Mouse (Mus musculus): ENCODE measurements at regions not wholly inside any gene's neighbourhood (a gene's known extent, or its start where the extent isn't known, plus 50 kb on each side); places are given as distances from the start of the nearest gene placed in this dataset.

- intact Hi-C loops (cut with DNase I) = no loop called here
- no peak for DNase-seq
Measured at GRCm38 (mm10) chr1:45575131-45575530, 72.0 kb upstream of the Col5a2 start.

DNA sequence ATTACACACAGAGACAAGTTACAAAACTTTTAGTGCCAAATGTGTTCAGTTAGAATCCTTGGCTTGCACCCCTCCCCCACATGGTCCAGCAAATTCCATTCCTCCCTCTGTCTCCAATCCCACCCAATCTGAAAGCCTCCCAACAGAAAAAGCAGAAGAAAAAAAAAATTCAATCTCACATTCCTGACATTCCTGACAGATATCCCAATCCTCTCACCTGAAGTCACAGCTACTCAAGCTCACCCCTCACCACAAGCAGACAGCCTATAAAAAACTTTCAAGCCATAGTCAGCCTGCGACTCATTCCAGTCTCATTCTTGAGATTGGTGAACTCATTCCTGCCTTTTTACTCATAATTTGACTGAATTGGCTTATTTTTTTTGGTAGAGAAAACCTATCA lies 77.4 kb upstream of the Col5a2 start:
- intact Hi-C loops (cut with DNase I) = no loop called here
- no peak for DNase-seq

- intact Hi-C loops (cut with DNase I) = no loop called here
Measured at GRCm38 (mm10) chr1:45587351-45588025, 84.4 kb upstream of the Col5a2 start.

DNA sequence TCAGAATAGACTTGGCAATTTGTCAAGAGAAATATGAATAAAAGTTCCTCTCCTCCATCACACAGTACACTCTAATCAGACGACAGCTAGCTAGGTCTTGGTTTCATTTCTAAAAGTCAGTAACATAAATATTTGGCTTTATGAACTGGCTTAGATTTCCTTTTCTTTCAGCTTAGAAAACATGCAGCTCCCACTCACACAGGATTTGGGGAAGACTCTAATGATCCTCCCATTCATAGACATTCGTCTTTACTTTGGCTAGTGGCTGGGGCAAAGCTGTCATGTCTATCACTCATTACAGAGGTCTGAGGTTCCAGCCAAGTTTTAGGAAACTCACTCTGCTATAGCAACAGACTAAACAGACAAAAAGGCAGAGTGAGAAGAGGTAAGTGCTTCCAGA lies 94.2 kb upstream of the Col5a2 start:
- intact Hi-C loops (cut with DNase I) = no loop called here

More at GRCm38 (mm10) chr1:45587351-45588025, 84.4 kb upstream of the Col5a2 start:
- no peak for DNase-seq

DNA sequence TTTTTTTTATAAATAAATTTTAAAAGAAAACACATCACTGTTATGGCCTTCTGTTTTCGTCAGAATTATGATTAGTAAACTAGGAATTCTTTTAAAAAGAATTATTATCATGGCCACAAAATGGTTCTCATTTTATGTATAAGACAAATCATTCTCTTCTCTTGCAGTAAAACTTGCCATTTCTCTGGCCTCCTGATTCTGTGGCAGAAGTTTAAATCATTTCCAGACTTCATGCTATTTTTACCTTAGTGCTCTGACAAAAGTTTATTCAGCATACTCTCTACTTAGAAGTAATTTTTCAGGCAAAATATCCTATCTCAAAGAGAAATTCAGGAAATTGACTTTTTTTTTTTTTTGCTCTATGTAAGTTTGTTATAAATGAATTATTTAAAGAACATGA lies 96.3 kb upstream of the Col5a2 start:
- no peak for DNase-seq
- intact Hi-C loops (cut with DNase I) = no loop called here

More for the DNA sequence above, 94.2 kb upstream of the Col5a2 start:
- DNase-seq = no peak

DNA sequence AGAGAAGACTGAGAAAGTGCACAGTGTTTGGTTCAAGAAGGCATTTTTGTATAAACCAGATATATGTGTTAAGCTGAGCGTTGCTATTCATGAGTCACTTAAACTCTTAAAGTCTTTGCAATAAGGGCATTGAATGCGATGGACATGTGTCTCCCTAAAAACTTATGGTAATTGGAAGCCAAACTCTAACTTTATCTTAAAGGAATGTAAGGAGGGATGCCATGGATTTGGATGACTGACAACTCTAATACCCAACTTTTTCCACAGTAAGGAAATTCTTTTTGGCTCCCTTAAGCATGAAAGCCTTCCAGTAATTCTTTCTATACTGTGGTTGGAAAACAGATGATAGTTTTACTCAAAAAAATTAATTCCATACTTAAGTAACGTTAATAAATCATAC lies 96.9 kb upstream of the Col5a2 start:
- no peak for DNase-seq
- intact Hi-C loops (cut with DNase I) = no loop called here

DNA sequence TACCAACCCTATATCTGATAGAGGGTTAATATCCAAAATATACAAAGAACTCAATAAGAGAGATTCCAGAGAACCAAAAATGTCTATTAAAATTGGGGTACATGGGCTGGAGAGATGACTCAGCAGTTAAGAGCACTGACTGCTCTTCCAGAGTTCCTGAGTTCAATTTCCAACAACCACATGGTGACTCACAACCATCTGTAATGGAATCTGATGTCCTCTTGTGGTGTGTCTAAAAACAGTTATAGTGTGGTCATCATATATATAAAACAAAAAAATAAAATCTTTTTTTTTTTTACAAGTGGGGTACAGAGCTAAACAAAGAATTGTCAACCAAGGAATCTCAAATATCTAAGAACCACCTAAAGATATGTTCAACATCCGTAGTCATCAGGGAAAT lies 102.5 kb upstream of the Col5a2 start:
- no peak for DNase-seq
- intact Hi-C loops (cut with DNase I) = no loop called here

DNA sequence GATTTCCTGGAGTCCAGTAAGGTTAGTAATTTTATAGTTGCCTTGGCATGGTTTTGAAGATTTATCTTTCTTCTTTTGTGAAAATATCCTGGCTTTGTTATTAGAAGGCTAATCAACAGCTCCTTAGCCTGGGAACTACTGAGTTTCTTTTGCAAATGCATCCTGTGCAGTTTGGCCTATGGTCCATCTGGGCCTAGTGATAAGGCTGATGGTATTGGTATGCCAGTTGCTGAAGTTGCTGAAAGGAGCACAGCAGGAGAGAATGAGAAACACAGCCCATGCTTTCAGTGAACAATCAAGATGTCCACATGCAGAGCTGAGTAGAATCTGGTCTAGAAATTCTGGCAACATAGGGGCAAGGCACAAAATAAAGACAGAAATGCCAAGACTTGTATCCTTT lies 105.2 kb upstream of the Col5a2 start:
- peak in 1 of 2 experiments; percentile 15 for DNase-seq
- intact Hi-C loops (cut with DNase I) = no loop called here

- DNase-seq = no peak
- intact Hi-C loops (cut with DNase I) = no loop called here
Measured at GRCm38 (mm10) chr1:45619008-45619407, 115.9 kb upstream of the Col5a2 start.

GRCm38 (mm10) chr1:45625921-45626320 lies 122.8 kb upstream of the Col5a2 start:
- intact Hi-C loops (cut with DNase I) = loop anchor here (2.0 to 5.0 kb wide), 2 partner anchors 141 to 193 kb away; no protein-coding TSS in a partner anchor
- peak; percentile 44 to 55 for DNase-seq

GRCm38 (mm10) chr1:45626733-45627132 lies 123.7 kb upstream of the Col5a2 start:
- DNase-seq = peak; percentile 18 to 27
- intact Hi-C loops (cut with DNase I) = loop anchor here (2.0 to 5.0 kb wide), 2 partner anchors 141 to 194 kb away; no protein-coding TSS in a partner anchor

DNA sequence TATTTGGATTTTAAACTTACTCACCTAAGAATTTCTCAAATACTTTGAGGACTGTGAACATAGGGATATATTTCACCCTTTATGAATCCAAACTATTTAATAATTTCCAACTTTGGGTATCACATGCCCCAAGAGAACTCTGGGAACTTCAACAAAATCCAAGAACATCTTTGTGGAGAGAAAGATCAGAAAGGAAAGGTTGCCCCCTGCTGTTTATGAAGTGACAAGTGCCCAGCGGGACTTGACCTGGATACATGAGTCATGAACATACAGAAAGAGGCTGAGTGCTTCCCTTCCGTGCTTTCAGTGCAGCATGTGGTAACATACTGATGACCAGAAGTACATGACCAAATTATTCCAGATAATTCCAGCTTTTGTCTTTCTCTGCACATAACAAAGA lies 124.8 kb upstream of the Col5a2 start:
- peak; percentile 68 to 76 for DNase-seq
- intact Hi-C loops (cut with DNase I) = loop anchor here (2.0 to 5.0 kb wide), 3 partner anchors 139 to 883 kb away; no protein-coding TSS in a partner anchor

- no peak for DNase-seq
- intact Hi-C loops (cut with DNase I) = no loop called here
Measured at GRCm38 (mm10) chr1:45647301-45647700, 144.2 kb upstream of the Col5a2 start.

- no peak for DNase-seq
- intact Hi-C loops (cut with DNase I) = no loop called here
Measured at GRCm38 (mm10) chr1:45653248-45653647, 141.7 kb upstream of the Wdr75 start.

GRCm38 (mm10) chr1:45663882-45664520 lies 131.0 kb upstream of the Wdr75 start:
- intact Hi-C loops (cut with DNase I) = no loop called here
- peak; percentile 25 to 44 for DNase-seq

DNA sequence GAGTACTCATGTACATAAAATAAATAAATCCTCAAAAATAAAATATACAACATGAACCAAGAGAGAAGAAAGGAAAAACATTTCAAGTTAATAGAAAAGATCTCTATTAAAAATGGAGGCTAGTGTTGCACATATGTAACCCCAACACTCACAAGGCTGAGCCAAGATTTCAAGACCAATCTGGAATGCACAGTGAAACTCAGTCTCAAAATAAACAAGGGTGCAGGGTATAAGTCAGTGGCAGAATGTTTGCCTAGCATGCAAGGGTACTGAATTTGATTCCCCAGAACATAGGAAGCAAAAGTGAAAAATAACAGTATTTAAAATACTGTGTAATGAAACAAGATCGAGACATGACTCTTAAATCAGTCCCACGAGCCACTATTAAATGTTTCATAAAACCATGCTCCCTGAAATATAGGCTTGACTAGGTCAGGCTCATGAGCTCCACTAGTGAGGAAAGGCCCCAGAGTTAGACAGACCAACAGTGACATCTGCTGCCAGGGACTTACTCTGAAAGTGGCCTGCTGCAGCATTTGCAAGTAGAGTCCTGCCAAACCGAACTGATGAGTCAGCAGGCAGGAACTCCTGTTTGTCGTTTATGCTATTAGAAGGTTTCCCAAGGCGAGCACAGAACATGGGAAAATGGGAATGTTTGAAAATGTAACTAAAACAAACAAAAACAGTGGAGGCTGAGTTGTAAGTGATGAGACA lies 122.4 kb upstream of the Wdr75 start:
- peak; percentile 86 to 88 for DNase-seq
- intact Hi-C loops (cut with DNase I) = loop anchor here (5.0 to 10.0 kb wide), 3 partner anchors 95 to 1448 kb away; no protein-coding TSS in a partner anchor

- intact Hi-C loops (cut with DNase I) = loop anchor here (10.0 kb wide), 1 partner anchor 1451 kb away; no protein-coding TSS in a partner anchor
- peak; percentile 19 to 24 for DNase-seq
Measured at GRCm38 (mm10) chr1:45675771-45676439, 119.1 kb upstream of the Wdr75 start.

GRCm38 (mm10) chr1:45679964-45680709 lies 114.8 kb upstream of the Wdr75 start:
- intact Hi-C loops (cut with DNase I) = loop anchor here (10.0 kb wide), 1 partner anchor 1455 kb away; no protein-coding TSS in a partner anchor
- no peak for DNase-seq

GRCm38 (mm10) chr1:45700893-45701292 lies 94.1 kb upstream of the Wdr75 start:
- DNase-seq = peak; percentile 71 to 73
- intact Hi-C loops (cut with DNase I) = no loop called here

DNA sequence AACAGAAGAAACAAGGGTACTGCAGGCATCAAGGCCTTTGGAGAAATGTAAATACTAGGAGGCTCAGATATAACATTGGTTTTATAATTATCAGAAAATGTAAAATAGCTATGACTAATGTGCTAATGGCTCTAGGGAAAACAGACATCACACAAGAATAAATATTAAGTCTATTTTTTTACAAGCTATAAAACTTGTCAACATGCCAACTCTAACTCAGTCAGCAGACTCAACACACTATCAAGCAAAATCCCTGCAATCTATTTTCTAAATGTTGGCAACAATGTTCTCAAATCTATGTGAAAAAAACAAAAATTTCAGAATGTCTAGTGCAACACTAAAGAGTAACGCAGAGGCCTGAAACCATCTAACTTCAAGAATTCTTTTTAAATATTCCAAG lies 93.5 kb upstream of the Wdr75 start:
- DNase-seq = no peak
- intact Hi-C loops (cut with DNase I) = no loop called here
